Mouse (Mus musculus): ENCODE data around the gene Prpf38b. TPM values are rescaled to one million over a fixed set of nuclear protein-coding genes. Genes with fewer than 3 reads are reported as not detected.
"Not testable (repeated sequence)": the region's sequence is repeated elsewhere in the genome, so short reads cannot be mapped to it uniquely, and the experiment has no call there.

The Prpf38b gene
- polyA plus RNA-seq, 1 experiment from 2014 or later = 88.8 TPM

DNA sequence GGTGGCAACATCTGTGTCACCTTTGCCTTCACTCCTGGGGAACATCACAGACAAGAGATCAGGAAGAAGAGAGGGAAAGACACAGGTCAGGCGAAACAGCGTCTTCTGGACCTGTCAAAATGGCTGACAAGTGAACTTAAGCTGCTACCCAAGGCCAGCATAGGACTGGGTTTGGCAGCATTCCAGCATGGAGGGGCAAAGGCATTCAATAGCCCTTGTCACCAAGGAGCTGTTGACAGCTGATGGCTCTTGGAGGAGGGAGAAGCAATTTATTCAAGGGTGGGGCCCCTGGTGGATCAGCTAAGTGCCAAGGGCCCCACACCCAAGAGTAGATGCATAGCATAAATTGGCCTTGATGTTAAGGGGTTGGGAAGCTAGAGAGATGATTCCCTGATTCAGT, 32.4 kb downstream of the Prpf38b start:
- Histone ChIP-seq H3K4me3 (replicated peaks) (no peak overlapping the region), H3K36me3 (no peaks in the 10 kb centered on the region), H3K9me3 (no peaks in the 10 kb centered on the region), H3K4me2 (no peak overlapping the region), H3K4me1 (peaks cover 11% of the 10 kb centered on the region), H3K27me3 (replicated peaks) (no peaks in the 10 kb centered on the region), H3K27ac (no peak overlapping the region), H3K9ac (no peak overlapping the region)
- no peak for ATAC-seq (ENCODE audit: insufficient read depth, low FRiP score, low read depth)
- 42% methylated on average over 2 of the region's 2 CpGs for WGBS

DNA sequence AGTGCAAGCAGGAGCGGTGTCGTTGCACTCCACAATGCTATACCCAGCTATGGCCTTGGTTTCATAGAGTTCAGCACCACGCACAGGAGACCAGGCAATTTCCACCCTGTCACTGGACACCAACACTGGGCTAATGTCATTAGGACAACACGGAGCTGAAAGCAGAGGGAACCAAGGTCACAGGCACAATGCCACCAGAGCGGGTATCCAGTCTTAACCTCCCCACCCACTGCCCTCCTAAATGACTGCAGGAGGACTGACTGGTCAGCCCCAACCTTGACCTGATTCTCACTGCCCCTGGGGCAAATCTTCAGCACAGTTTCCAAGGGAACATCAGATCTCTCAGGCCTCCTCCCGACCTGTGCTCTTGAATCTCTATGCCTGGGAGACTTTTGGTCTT, 40.9 kb downstream of the Prpf38b start:
- H3K9ac ChIP-seq = no peak overlapping the region
- no peak overlapping the region for H3K4me3 ChIP-seq (replicated peaks)
- H3K4me1 ChIP-seq = no peaks in the 10 kb centered on the region
- H3K27ac ChIP-seq = no peak overlapping the region
- H3K4me2 ChIP-seq = no peak overlapping the region
- no peaks in the 10 kb centered on the region for H3K27me3 ChIP-seq (replicated peaks)
- no peaks in the 10 kb centered on the region for H3K9me3 ChIP-seq
- H3K36me3 ChIP-seq = no peaks in the 10 kb centered on the region
- ATAC-seq (ENCODE audit: insufficient read depth, low FRiP score, low read depth) = no peak
- WGBS = 75% methylated on average over 6 of the region's 6 CpGs

DNA sequence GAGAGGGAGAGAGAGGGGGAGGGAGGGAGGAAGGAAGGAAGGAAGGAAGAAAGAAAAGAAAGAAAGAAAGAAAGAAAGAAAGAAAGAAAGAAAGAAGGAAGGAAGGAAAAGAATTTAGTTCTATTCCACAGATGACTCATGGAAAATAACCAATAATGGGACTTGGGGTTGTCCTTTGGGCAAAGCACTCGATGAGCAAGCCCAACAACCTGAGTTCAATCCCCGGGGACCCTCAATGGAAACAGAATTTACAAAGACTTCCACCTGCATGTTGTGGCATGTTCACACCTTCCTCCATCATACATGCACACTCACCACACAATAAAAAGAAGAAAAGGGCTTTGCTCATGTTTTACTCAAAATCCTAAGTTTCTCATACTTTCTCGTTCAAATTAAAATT, 44.1 kb downstream of the Prpf38b start:
- no peaks in the 10 kb centered on the region for H3K27me3 ChIP-seq (replicated peaks)
- H3K4me1 ChIP-seq = no peaks in the 10 kb centered on the region
- H3K27ac ChIP-seq = no peak overlapping the region
- no peaks in the 10 kb centered on the region for H3K9me3 ChIP-seq
- WGBS = 92% methylated on average over 3 of the region's 3 CpGs
- ATAC-seq (ENCODE audit: insufficient read depth, low FRiP score, low read depth) = no peak
- H3K4me3 ChIP-seq (replicated peaks) = no peak overlapping the region
- no peak overlapping the region for H3K4me2 ChIP-seq
- no peak overlapping the region for H3K9ac ChIP-seq
- H3K36me3 ChIP-seq = no peaks in the 10 kb centered on the region

DNA sequence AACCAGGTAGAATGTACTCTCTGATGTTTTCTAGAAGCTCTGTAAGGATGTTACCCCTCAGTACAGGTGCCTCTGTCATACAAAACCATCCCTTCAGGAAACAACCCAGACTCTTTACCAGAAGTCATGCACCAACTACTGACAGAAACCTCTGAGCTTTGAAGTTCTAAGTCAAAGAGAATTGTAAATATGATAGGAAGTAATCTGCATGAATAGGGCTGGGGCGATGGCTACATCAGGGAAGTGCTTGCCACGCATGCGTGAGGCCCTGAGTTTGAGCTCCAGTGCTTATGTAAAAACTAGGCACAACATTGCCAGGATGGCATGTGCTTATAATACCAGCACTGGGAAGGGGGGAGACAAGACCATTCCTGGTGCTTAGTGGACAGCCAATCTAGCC, 45.9 kb downstream of the Prpf38b start:
- no peaks in the 10 kb centered on the region for H3K9me3 ChIP-seq
- WGBS = 76% methylated on average over 3 of the region's 3 CpGs
- ATAC-seq (ENCODE audit: insufficient read depth, low FRiP score, low read depth) = no peak
- no peak overlapping the region for H3K27ac ChIP-seq
- H3K4me3 ChIP-seq (replicated peaks) = no peak overlapping the region
- H3K36me3 ChIP-seq = no peaks in the 10 kb centered on the region
- no peaks in the 10 kb centered on the region for H3K27me3 ChIP-seq (replicated peaks)
- H3K9ac ChIP-seq = no peak overlapping the region
- H3K4me1 ChIP-seq = no peaks in the 10 kb centered on the region
- no peak overlapping the region for H3K4me2 ChIP-seq

DNA sequence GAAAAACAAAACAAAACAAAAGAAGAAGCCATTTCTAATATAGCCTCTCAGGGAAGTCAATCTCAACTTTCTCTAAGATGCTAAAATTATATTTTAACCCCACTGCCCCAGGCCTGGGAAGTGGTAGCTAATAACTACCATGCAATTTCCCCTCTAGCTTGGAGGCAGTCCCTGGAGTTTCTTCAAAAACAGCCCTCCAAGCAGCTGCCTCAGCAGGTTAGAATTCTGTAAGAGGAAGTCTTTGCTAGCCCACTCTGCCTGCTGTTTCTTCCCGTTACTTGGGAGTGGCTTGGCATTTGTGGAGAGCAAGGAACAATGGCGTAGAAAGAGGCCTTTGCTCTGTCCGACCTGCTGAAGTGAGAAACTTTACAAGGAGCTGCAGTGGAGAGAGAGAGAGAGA, 46.4 kb downstream of the Prpf38b start:
- Histone ChIP-seq H3K4me2 (no peak overlapping the region), H3K27ac (no peak overlapping the region), H3K27me3 (replicated peaks) (no peaks in the 10 kb centered on the region), H3K4me3 (replicated peaks) (no peak overlapping the region), H3K9me3 (no peaks in the 10 kb centered on the region), H3K36me3 (no peaks in the 10 kb centered on the region), H3K9ac (no peak overlapping the region), H3K4me1 (no peaks in the 10 kb centered on the region)
- ATAC-seq (ENCODE audit: insufficient read depth, low FRiP score, low read depth) = no peak
- WGBS = 42% methylated on average over 3 of the region's 3 CpGs

DNA sequence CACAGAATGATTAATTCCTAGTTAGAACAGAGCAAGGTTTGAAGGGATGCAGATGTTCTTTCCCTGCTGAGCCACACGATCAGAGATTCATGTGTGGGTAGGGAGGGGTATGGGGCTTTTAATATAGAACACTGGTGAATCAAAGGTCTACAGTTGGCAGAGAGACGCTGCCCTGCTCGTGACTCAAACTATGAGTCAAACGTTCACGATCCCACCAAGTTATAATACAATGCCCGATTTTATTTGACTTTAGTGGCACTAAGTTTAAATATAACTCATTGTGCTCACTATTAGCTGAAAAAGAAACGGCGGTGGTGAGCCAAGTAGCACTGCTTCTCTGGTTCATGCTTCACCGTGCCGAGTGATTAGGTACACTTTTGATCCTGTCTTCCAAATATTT, 48.4 kb downstream of the Prpf38b start:
- WGBS = 58% methylated on average over 10 of the region's 10 CpGs

DNA sequence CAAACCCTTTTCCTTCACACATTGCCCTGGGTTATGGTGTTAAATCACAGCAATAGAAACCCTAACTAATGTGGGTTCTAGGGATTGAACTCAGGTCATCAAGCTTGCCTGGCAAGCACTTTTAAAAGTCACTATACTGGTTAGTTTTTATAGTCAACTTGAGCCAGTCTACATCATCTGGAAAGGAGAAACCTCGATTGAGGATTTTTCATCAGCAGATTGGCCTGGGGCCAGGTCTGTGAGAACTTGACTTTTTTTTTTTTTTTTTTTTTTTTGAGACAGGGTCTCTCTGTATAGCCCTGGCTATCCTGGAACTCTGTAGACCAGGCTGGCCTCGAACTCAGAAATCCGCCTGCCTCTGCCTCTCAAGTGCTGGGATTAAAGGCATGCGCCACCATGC, 49.2 kb downstream of the Prpf38b start:
- not testable (repeated sequence) for H3K4me2 ChIP-seq; H3K36me3 ChIP-seq; ATAC-seq (ENCODE audit: insufficient read depth, low FRiP score, low read depth); H3K9ac ChIP-seq; H3K4me1 ChIP-seq; H3K4me3 ChIP-seq (replicated peaks); H3K27me3 ChIP-seq (replicated peaks); H3K9me3 ChIP-seq; H3K27ac ChIP-seq
- 84% methylated on average over 4 of the region's 4 CpGs for WGBS

More for the DNA sequence above, 48.4 kb downstream of the Prpf38b start:
- Histone ChIP-seq H3K4me3 (replicated peaks) (no peak overlapping the region), H3K9me3 (no peaks in the 10 kb centered on the region), H3K36me3 (no peaks in the 10 kb centered on the region), H3K9ac (no peak overlapping the region), H3K27ac (no peak overlapping the region), H3K4me1 (peaks cover 3% of the 10 kb centered on the region; the same call in 1 of the 2 replicates), H3K4me2 (no peak overlapping the region), H3K27me3 (replicated peaks) (no peaks in the 10 kb centered on the region)
- no peak for ATAC-seq (ENCODE audit: insufficient read depth, low FRiP score, low read depth)

DNA sequence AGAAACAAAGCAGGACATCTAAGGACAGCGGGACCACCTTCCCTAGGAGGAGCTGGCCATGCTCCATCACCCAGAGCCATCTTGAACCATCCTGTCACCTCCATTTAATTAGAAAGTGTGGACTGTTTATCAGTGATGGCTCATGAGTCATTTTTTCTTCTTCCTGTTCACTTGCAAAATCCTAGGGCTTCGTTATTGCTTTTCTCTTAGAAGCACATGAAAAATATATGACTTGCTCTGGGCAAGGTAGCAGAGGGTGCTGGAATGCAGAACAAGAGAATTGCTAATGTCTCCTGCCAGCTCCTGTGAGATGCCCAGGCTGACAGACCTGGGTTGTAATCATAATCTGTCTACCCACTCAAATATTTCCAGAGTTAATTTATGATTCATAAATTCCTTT, 50.7 kb downstream of the Prpf38b start:
- H3K36me3 ChIP-seq = no peaks in the 10 kb centered on the region
- no peak overlapping the region for H3K4me2 ChIP-seq
- no peak overlapping the region for H3K9ac ChIP-seq
- no peak for ATAC-seq (ENCODE audit: insufficient read depth, low FRiP score, low read depth)
- 75% methylated on average over 2 of the region's 2 CpGs for WGBS
- H3K27ac ChIP-seq = no peak overlapping the region
- H3K4me3 ChIP-seq (replicated peaks) = no peak overlapping the region
- peaks cover 9% of the 10 kb centered on the region; the same call in 1 of the 2 replicates for H3K4me1 ChIP-seq
- H3K9me3 ChIP-seq = no peaks in the 10 kb centered on the region
- H3K27me3 ChIP-seq (replicated peaks) = no peaks in the 10 kb centered on the region

DNA sequence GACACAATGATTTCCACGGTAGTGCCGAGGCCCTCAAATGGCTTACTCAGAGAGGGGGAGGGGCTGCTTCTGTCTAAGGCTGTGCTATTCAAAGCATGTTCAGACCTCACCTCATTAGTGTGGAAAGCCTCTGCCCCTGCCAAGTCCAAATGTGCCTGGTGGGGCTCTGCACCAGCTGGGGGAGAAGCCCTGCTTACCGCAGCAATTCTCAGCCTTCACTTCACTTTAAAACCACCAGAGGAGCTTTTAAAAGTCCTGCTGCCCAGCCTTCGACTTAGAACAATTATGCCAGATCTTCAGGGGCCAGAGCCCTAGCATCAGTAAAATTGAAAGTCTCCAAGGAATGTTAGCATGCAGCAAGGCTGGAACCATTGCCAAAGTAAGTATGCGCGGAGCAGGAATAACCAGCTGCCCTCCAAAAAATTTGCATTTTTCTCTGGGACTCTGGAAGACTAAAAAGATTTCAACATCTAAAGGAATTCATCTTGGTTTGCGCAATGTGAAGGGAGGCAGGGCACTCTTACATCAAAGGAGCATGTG, 53.2 kb downstream of the Prpf38b start:
- peak; percentile 56; the same call in 1 of the 2 replicates for ATAC-seq (ENCODE audit: insufficient read depth, low FRiP score, low read depth)
- H3K4me3 ChIP-seq (replicated peaks) = no peak overlapping the region
- H3K9me3 ChIP-seq = no peaks in the 10 kb centered on the region
- no peak overlapping the region for H3K9ac ChIP-seq
- 33% methylated on average over 7 of the region's 7 CpGs for WGBS
- peak overlapping the region; percentile 55 for H3K27ac ChIP-seq
- H3K4me1 ChIP-seq = peaks cover 17% of the 10 kb centered on the region; the same call in 1 of the 2 replicates
- no peaks in the 10 kb centered on the region for H3K27me3 ChIP-seq (replicated peaks)
- H3K4me2 ChIP-seq = no peak overlapping the region
- H3K36me3 ChIP-seq = no peaks in the 10 kb centered on the region

DNA sequence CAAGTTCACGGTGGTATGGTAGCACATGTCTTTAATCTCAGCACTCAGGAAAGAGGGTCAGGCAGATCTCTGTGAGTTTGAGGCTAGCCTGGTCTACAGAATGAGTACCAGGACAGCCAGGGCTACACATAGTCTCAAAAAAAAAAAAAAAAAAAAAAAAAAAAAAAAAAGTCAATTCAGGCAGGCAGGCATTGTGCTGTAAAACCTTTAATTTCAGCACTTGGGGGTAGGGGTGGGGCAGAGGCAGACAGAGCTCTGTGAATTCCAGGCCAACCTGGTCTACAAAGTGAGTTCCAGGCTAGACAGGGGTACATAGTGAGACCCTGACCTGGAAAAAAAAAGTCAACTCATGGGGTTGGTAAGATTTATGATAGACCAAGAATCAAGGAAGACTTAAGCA, 53.8 kb downstream of the Prpf38b start:
- no peak for ATAC-seq (ENCODE audit: insufficient read depth, low FRiP score, low read depth)
- Histone ChIP-seq H3K27ac (no peak overlapping the region), H3K4me3 (replicated peaks) (no peak overlapping the region), H3K4me2 (no peak overlapping the region), H3K9ac (no peak overlapping the region), H3K36me3 (no peaks in the 10 kb centered on the region), H3K27me3 (replicated peaks) (no peaks in the 10 kb centered on the region), H3K9me3 (no peaks in the 10 kb centered on the region), H3K4me1 (peaks cover 17% of the 10 kb centered on the region; the same call in 1 of the 2 replicates)
- WGBS = 87% methylated on average over 1 of the region's 1 CpGs

DNA sequence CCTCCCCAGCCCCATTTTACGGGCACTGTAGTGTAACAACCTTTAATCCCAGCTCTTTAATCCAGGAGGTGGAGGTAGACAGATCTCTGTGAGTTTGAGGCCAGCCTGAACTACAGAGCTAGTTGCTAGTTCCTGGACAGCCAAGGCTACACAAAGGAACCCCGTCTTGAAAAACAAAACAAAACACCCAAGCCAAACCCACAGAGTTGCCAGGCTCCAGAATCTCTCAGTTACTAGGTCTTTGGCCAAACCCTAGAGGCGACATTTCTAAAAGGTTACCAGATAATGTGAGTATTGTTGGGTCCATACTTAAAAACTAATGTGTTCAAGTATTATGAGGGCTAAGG, 54.4 kb downstream of the Prpf38b start:
- WGBS = 45% methylated on average over 3 of the region's 3 CpGs
- H3K9me3 ChIP-seq = no peaks in the 10 kb centered on the region
- no peaks in the 10 kb centered on the region for H3K27me3 ChIP-seq (replicated peaks)
- H3K4me3 ChIP-seq (replicated peaks) = no peak overlapping the region
- no peak for ATAC-seq (ENCODE audit: insufficient read depth, low FRiP score, low read depth)
- H3K36me3 ChIP-seq = no peaks in the 10 kb centered on the region
- H3K4me1 ChIP-seq = peaks cover 22% of the 10 kb centered on the region; the same call in 1 of the 2 replicates
- H3K4me2 ChIP-seq = no peak overlapping the region
- H3K27ac ChIP-seq = no peak overlapping the region
- H3K9ac ChIP-seq = no peak overlapping the region

DNA sequence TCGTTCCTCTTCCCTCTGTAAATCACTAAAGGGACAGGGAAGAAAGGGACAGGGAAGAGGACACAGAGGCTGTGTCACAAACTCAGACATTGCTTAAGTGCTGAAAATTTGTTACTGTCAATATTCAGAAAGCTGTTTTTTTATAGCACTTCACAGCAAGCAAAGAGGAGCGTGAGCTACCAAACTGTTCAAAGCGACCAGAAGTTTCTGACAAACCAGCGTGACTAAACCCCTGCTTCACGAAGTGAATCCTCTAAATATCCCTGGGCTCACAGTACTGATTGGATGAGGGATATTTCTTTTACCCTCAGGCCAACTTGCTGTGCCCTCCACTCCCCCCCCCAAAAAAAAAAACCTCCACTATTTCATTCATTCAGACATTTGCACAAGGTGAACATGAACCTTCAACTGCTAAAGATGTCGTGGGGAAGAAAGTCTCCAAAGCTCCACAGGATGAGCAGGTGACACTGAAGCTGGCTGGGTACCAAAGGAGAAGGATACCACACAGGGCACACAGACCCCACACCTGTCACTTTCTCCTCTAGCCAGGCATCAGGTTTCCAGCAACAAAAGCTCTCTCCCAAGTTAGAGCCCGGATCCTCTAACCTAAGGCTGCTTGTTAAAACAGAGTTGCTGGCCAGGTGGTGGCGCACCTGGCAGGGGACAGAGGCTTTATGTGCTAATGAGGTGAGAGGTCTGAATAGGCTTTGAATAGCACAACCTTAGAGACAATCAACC, 55.0 kb downstream of the Prpf38b start:
- Histone ChIP-seq H3K27me3 (replicated peaks) (no peaks in the 10 kb centered on the region), H3K27ac (no peak overlapping the region), H3K4me1 (peaks cover 26% of the 10 kb centered on the region; the same call in 1 of the 2 replicates), H3K4me3 (replicated peaks) (no peak overlapping the region), H3K9ac (no peak overlapping the region), H3K4me2 (no peak overlapping the region), H3K9me3 (no peaks in the 10 kb centered on the region), H3K36me3 (no peaks in the 10 kb centered on the region)
- no peak for ATAC-seq (ENCODE audit: insufficient read depth, low FRiP score, low read depth)
- WGBS = 54% methylated on average over 8 of the region's 8 CpGs

Data from stomach, embryonic 15.5 days (tissue).